Mouse (Mus musculus) gastrocnemius, postnatal 14 days (tissue): ENCODE measurements around the gene Nlrp14. TPM values are rescaled to one million over a fixed set of nuclear protein-coding genes. Genes with fewer than 3 reads are reported as not detected.
"Not testable (repeated sequence)": the region's sequence is repeated elsewhere in the genome, so short reads cannot be mapped to it uniquely, and the experiment has no call there.

Experiments
- DNase-seq: peaks from one replicate; pipeline ENCODE4 v3.0.0; 2021; ENCODE audit warnings: mixed read lengths
- intact Hi-C: fragments of 180-260 bp; cut with DNase I; formaldehyde crosslinking; loops from one replicate; pipeline ENCODE4 v1.15.1; 2025; ENCODE audit warnings: low total_unique reads
- long read RNA-seq, 2 experiments: library from polyadenylated mRNA; stranded (forward); transcript quantifications; one replicate each; pipeline ENCODE4 v2.0.0; 2021
- total RNA-seq, 2 experiments: library from RNA; stranded (reverse); gene quantifications; 2 replicates each; pipeline ENCODE4 v1.2.3; 2021

Nlrp14 gene
- not detected for total RNA-seq
- long read RNA-seq, experiment 1 = 0 reads
- long read RNA-seq, experiment 2 = 0 reads

GRCm38 (mm10) chr7:107166690-107167089, at the start of gene Nlrp14:
Gene Nlrp14, plus strand, starts transcription at chr7:107166990.
- intact Hi-C loops = no loop called here
- no peak for DNase-seq

- DNase-seq, intact Hi-C loops: not testable (repeated sequence)
Measured at GRCm38 (mm10) chr7:107130983-107131382, 35.8 kb upstream of the Nlrp14 start, which contains the start of gene Olfr715. Gene Olfr715, minus strand, starts transcription at chr7:107131083.

- intact Hi-C loops = not testable (repeated sequence)
Measured at GRCm38 (mm10) chr7:107138027-107138426, 28.8 kb upstream of the Nlrp14 start, which contains the start of gene Olfr716. Gene Olfr716, plus strand, starts transcription at chr7:107138327.

GRCm38 (mm10) chr7:107180406-107180805, 13.6 kb downstream of the Nlrp14 start:
- intact Hi-C loops = no loop called here
- DNase-seq = no peak

More at GRCm38 (mm10) chr7:107138027-107138426, 28.8 kb upstream of the Nlrp14 start, which contains the start of gene Olfr716:
- not testable (repeated sequence) for DNase-seq

- DNase-seq = no peak
- intact Hi-C loops = no loop called here
Measured at GRCm38 (mm10) chr7:107201817-107202216, 35.0 kb downstream of the Nlrp14 start.

- intact Hi-C loops = no loop called here
- DNase-seq = no peak
Measured at GRCm38 (mm10) chr7:107207843-107208242, 41.1 kb downstream of the Nlrp14 start.

GRCm38 (mm10) chr7:107209204-107209860, 42.5 kb downstream of the Nlrp14 start, which contains the start of gene Rbmxl2:
Gene Rbmxl2, plus strand, starts transcription at chr7:107209445.
- intact Hi-C loops = no loop called here
- DNase-seq = no peak

GRCm38 (mm10) chr7:107210126-107210576, 43.4 kb downstream of the Nlrp14 start:
- intact Hi-C loops = no loop called here

GRCm38 (mm10) chr7:107215723-107216122, 48.9 kb downstream of the Nlrp14 start:
- DNase-seq = no peak
- intact Hi-C loops = no loop called here

More at GRCm38 (mm10) chr7:107210126-107210576, 43.4 kb downstream of the Nlrp14 start:
- no peak for DNase-seq

GRCm38 (mm10) chr7:107216845-107217244, 50.1 kb downstream of the Nlrp14 start:
- no peak for DNase-seq
- intact Hi-C loops = no loop called here

GRCm38 (mm10) chr7:107236854-107237253, 70.1 kb downstream of the Nlrp14 start:
- intact Hi-C loops = no loop called here
- DNase-seq = no peak

GRCm38 (mm10) chr7:107237498-107237897, 70.7 kb downstream of the Nlrp14 start:
- intact Hi-C loops = no loop called here
- DNase-seq = no peak

- no peak for DNase-seq
- intact Hi-C loops = no loop called here
Measured at GRCm38 (mm10) chr7:107241371-107241883, 74.6 kb downstream of the Nlrp14 start.

Other genes starting within 250 kb of the Nlrp14 start
- gene Olfr709-ps1, start 234.8 kb upstream of the Nlrp14 start, total RNA-seq = under 1 TPM in 1 of 2 experiments, not detected in 1; 0.04 TPM
- not detected for gene Olfr710, start 218.7 kb upstream of the Nlrp14 start, total RNA-seq
- not detected for gene Olfr6, start 203.1 kb upstream of the Nlrp14 start, total RNA-seq
- not detected for gene Olfr711, start 191.5 kb upstream of the Nlrp14 start, total RNA-seq
- not detected for gene Olfr2, start 160.9 kb upstream of the Nlrp14 start, total RNA-seq
- not detected for gene Olfr713, start 135.8 kb upstream of the Nlrp14 start, total RNA-seq
- gene Olfr714, start 96.0 kb upstream of the Nlrp14 start, total RNA-seq = not detected
- not detected for gene Olfr17, start 73.8 kb upstream of the Nlrp14 start, total RNA-seq
- gene Olfr715b, start 56.6 kb upstream of the Nlrp14 start, total RNA-seq = not detected
- not detected for gene Olfr715, start 35.9 kb upstream of the Nlrp14 start, total RNA-seq
- gene Olfr716, start 28.7 kb upstream of the Nlrp14 start, total RNA-seq = not detected
- gene Rbmxl2, start 42.5 kb downstream of the Nlrp14 start, total RNA-seq = not detected
- gene Syt9, start 203.7 kb downstream of the Nlrp14 start, total RNA-seq = under 1 TPM; 0.53 to 0.68 TPM